Mouse (Mus musculus) embryonic stem cell, embryonic (primary cell): ENCODE measurements around the gene Slc35e3.

Experiments used
- CTCF ChIA-PET, 4 experiments: fragments of 300-600 bp in 2 of 4; fragments of 350-600 bp in 2 of 4; sonication (Branson Sonifier 250); formaldehyde crosslinking; loops; one replicate each; lab custom pipeline; 2022; ENCODE audit warnings: inconsistent platforms in 2 of 4; lab: Charles Lee
- POLR2A ChIA-PET, 4 experiments: fragments of 300-600 bp in 2 of 4; fragments of 350-600 bp in 2 of 4; sonication (Branson Sonifier 250); formaldehyde crosslinking; loops; one replicate each; lab custom pipeline; 2022; ENCODE audit warnings: antibody characterized with exemption in 4 of 4, inconsistent platforms in 1 of 4; lab: Charles Lee

Slc35e3 gene

GRCm38 (mm10) chr10:117779581-117780305, 33.6 kb upstream of the Slc35e3 start:
- ChIA-PET CTCF (interaction anchor here in 1 of 4 experiments (0.8 kb wide), 1 partner anchor 18 kb away, joined by 6 read pairs; no protein-coding TSS in a partner anchor), POLR2A (interaction anchor here in 2 of 4 experiments (0.6 to 2.0 kb wide), 4 partner anchors 8 to 21 kb away, joined by 3 to 4 read pairs (median 4); no protein-coding TSS in a partner anchor)

- POLR2A ChIA-PET = interaction anchor here in 3 of 4 experiments (0.6 to 4.8 kb wide), 6 partner anchors 8 to 117 kb away, joined by 3 to 37 read pairs (median 4); partner anchors contain the start of gene Nup107 (in 2 of the 3)
- CTCF ChIA-PET = interaction anchor here in 1 of 4 experiments (0.8 kb wide), 1 partner anchor 19 kb away, joined by 6 read pairs; no protein-coding TSS in a partner anchor
Observed at GRCm38 (mm10) chr10:117778951-117779350, 32.8 kb upstream of the Slc35e3 start.

- CTCF ChIA-PET = interaction anchor here in 1 of 4 experiments (0.5 kb wide), 1 partner anchor 97 kb away, joined by 11 read pairs; no protein-coding TSS in a partner anchor
Observed at GRCm38 (mm10) chr10:117778328-117778910, 32.3 kb upstream of the Slc35e3 start.

GRCm38 (mm10) chr10:117777501-117778327, 31.5 kb upstream of the Slc35e3 start:
- ChIA-PET POLR2A (interaction anchor here in 2 of 4 experiments (0.9 to 4.8 kb wide), 7 partner anchors 14 to 364 kb away, joined by 3 to 37 read pairs (median 3); partner anchors contain the start of genes Nup107 (in 2 of the 2) and Mdm1 (in 1 of the 2)), CTCF (interaction anchor here in 1 of 4 experiments (0.5 kb wide), 1 partner anchor 96 kb away, joined by 11 read pairs; no protein-coding TSS in a partner anchor)

More at GRCm38 (mm10) chr10:117778328-117778910, 32.3 kb upstream of the Slc35e3 start:
- POLR2A ChIA-PET = interaction anchor here in 3 of 4 experiments (0.6 to 4.8 kb wide), 7 partner anchors 13 to 363 kb away, joined by 3 to 37 read pairs (median 3); partner anchors contain the start of genes Nup107 (in 2 of the 3) and Mdm1 (in 1 of the 3)

GRCm38 (mm10) chr10:117777103-117777470, 30.9 kb upstream of the Slc35e3 start:
- ChIA-PET POLR2A (interaction anchor here in 3 of 4 experiments (1.2 to 4.8 kb wide), 6 partner anchors 15 to 72 kb away, joined by 3 to 37 read pairs (median 10); partner anchors contain the start of gene Nup107 (in 3 of the 3)), CTCF (interaction anchor here in 2 of 4 experiments (0.7 to 1.7 kb wide), 2 partner anchors 13 to 47 kb away, joined by 3 to 5 read pairs; no protein-coding TSS in a partner anchor)

GRCm38 (mm10) chr10:117776281-117777102, 30.3 kb upstream of the Slc35e3 start:
- ChIA-PET CTCF (interaction anchor here in 2 of 4 experiments (0.6 to 1.7 kb wide), 5 partner anchors 13 to 258 kb away, joined by 3 to 5 read pairs (median 3); no protein-coding TSS in a partner anchor), POLR2A (interaction anchor here (0.6 to 4.8 kb wide), 17 partner anchors 12 to 844 kb away, joined by 3 to 37 read pairs (median 4); partner anchors contain the start of genes Nup107 (in 3 of the 4) and Mdm1 (in 1 of the 4))

GRCm38 (mm10) chr10:117775401-117776144, 29.4 kb upstream of the Slc35e3 start:
- CTCF ChIA-PET = interaction anchor here in 2 of 4 experiments (0.6 to 1.7 kb wide), 4 partner anchors 18 to 259 kb away, joined by 3 to 5 read pairs (median 3); no protein-coding TSS in a partner anchor
- POLR2A ChIA-PET = interaction anchor here (0.6 to 4.8 kb wide), 19 partner anchors 11 to 845 kb away, joined by 3 to 37 read pairs (median 4); partner anchors contain the start of genes Nup107 (in 3 of the 4) and Mdm1 (in 1 of the 4)

GRCm38 (mm10) chr10:117774817-117775120, 28.6 kb upstream of the Slc35e3 start:
- ChIA-PET POLR2A (interaction anchor here in 3 of 4 experiments (0.7 to 4.8 kb wide), 10 partner anchors 9 to 367 kb away, joined by 3 to 37 read pairs (median 6); partner anchors contain the start of genes Nup107 (in 2 of the 3) and Mdm1 (in 1 of the 3)), CTCF (no interaction called here)

GRCm38 (mm10) chr10:117774011-117774816, 28.0 kb upstream of the Slc35e3 start:
- POLR2A ChIA-PET = interaction anchor here in 2 of 4 experiments (0.7 to 4.8 kb wide), 16 partner anchors 10 to 367 kb away, joined by 3 to 37 read pairs (median 4); partner anchors contain the start of genes Nup107 (in 2 of the 2), Mdm1 (in 1 of the 2) and Mdm2 (in 1 of the 2)

GRCm38 (mm10) chr10:117773106-117773720, 27.0 kb upstream of the Slc35e3 start:
- ChIA-PET CTCF (interaction anchor here in 3 of 4 experiments (0.5 to 1.0 kb wide), 4 partner anchors 34 to 209 kb away, joined by 3 to 6 read pairs (median 4); no protein-coding TSS in a partner anchor), POLR2A (interaction anchor here in 3 of 4 experiments (0.5 to 3.1 kb wide), 19 partner anchors 8 to 66 kb away, joined by 3 to 12 read pairs (median 4); partner anchors contain the start of genes Nup107 (in 2 of the 3) and Mdm2 (in 1 of the 3))

More at GRCm38 (mm10) chr10:117774011-117774816, 28.0 kb upstream of the Slc35e3 start:
- CTCF ChIA-PET = interaction anchor here in 1 of 4 experiments (0.5 to 0.6 kb wide), 3 partner anchors 50 to 208 kb away, joined by 3 read pairs; no protein-coding TSS in a partner anchor

- POLR2A ChIA-PET = interaction anchor here in 3 of 4 experiments (0.5 to 3.1 kb wide), 14 partner anchors 8 to 67 kb away, joined by 3 to 12 read pairs (median 4); partner anchors contain the start of gene Nup107 (in 2 of the 3)
- CTCF ChIA-PET = interaction anchor here in 2 of 4 experiments (0.5 to 1.0 kb wide), 2 partner anchors 52 to 102 kb away, joined by 3 to 6 read pairs; no protein-coding TSS in a partner anchor
Observed at GRCm38 (mm10) chr10:117772364-117773105, 26.4 kb upstream of the Slc35e3 start.

GRCm38 (mm10) chr10:117771131-117771510, 25.0 kb upstream of the Slc35e3 start:
- CTCF ChIA-PET = no interaction called here
- POLR2A ChIA-PET = interaction anchor here in 2 of 4 experiments (0.9 to 2.2 kb wide), 6 partner anchors 8 to 23 kb away, joined by 3 to 8 read pairs (median 3); partner anchors contain the start of gene Nup107 (in 1 of the 2)
